Mouse (Mus musculus): Measurements from ENCODE around the gene Lgmn.

- TF ChIP-seq EP300 (optimal IDR thresholded peaks at IDR 0.05): no peak
- peak; percentile 80 for TF ChIP-seq CTCF (IDR thresholded peaks at IDR 0.05; ENCODE audit: low read depth)
These were observed 21.6 kb upstream of the Lgmn start for GRCm38 (mm10) chr12:102461177-102461576.

Measured in stomach, postnatal 0 days (tissue).